Mouse (Mus musculus) adrenal gland, adult 2 months (tissue): ENCODE data around the gene Ddx54. TPM values are rescaled to one million over a fixed set of nuclear protein-coding genes. Genes with fewer than 3 reads are reported as not detected.

Source experiments
- DNase-seq: peaks from one replicate; pipeline ENCODE4 v3.0.0; 2021
- polyA plus RNA-seq: library from polyadenylated mRNA; depleted of rRNA; stranded (reverse); fragments of >200 nt; gene quantifications from 2 replicates; pipeline ENCODE4 v1.2.3, GENCODE M21; 2012
- total RNA-seq, 2 experiments: library from RNA; stranded (reverse); gene quantifications; 2 replicates each; pipeline ENCODE4 v1.2.3; 2021

Ddx54 gene
- total and polyA plus RNA-seq, 3 experiments = 46.8 to 49.6 (median 49.5) TPM

- DNase-seq = no peak
Observed at GRCm38 (mm10) chr5:120579898-120580626, 32.5 kb upstream of the Ddx54 start.

GRCm38 (mm10) chr5:120582002-120582401 is 30.5 kb upstream of the Ddx54 start:
- no peak for DNase-seq

GRCm38 (mm10) chr5:120583511-120583910 is 29.0 kb upstream of the Ddx54 start:
- DNase-seq = no peak

- DNase-seq = no peak
Observed at GRCm38 (mm10) chr5:120584968-120585367, 27.6 kb upstream of the Ddx54 start.

GRCm38 (mm10) chr5:120586741-120587615 is 25.6 kb upstream of the Ddx54 start:
- DNase-seq = no peak

GRCm38 (mm10) chr5:120587616-120587926 is 25.0 kb upstream of the Ddx54 start:
- DNase-seq = no peak

GRCm38 (mm10) chr5:120587940-120588568 is 24.5 kb upstream of the Ddx54 start:
- DNase-seq = peak; percentile 62

GRCm38 (mm10) chr5:120588569-120589094 is 23.9 kb upstream of the Ddx54 start, which contains the start of the genes Tpcn1 and Iqcd:
Gene Tpcn1, minus strand, starts transcription at chr5:120588673.
Gene Iqcd, plus strand, starts transcription at chr5:120589016.
- DNase-seq = peak; percentile 99

GRCm38 (mm10) chr5:120590356-120591010 is 22.1 kb upstream of the Ddx54 start:
- DNase-seq = no peak

- DNase-seq = no peak
Observed at GRCm38 (mm10) chr5:120592141-120592540, 20.4 kb upstream of the Ddx54 start.

GRCm38 (mm10) chr5:120594485-120594884 is 18.1 kb upstream of the Ddx54 start:
- no peak for DNase-seq

GRCm38 (mm10) chr5:120599625-120600024 is 12.9 kb upstream of the Ddx54 start:
- no peak for DNase-seq

GRCm38 (mm10) chr5:120600946-120601668 is 11.4 kb upstream of the Ddx54 start:
- no peak for DNase-seq

- no peak for DNase-seq
Observed at GRCm38 (mm10) chr5:120602210-120602609, 10.3 kb upstream of the Ddx54 start.

GRCm38 (mm10) chr5:120603515-120603914 is 9.0 kb upstream of the Ddx54 start:
- DNase-seq = no peak

- DNase-seq = peak; percentile 77
Observed at GRCm38 (mm10) chr5:120604839-120605238, 7.7 kb upstream of the Ddx54 start.

GRCm38 (mm10) chr5:120605241-120605661 is 7.3 kb upstream of the Ddx54 start:
- no peak for DNase-seq

GRCm38 (mm10) chr5:120605688-120606087 is 6.9 kb upstream of the Ddx54 start:
- peak; percentile 89 for DNase-seq

- no peak for DNase-seq
Observed at GRCm38 (mm10) chr5:120606590-120607200, 5.8 kb upstream of the Ddx54 start.

GRCm38 (mm10) chr5:120607335-120607734 is 5.2 kb upstream of the Ddx54 start:
- no peak for DNase-seq
